Mouse (Mus musculus): ENCODE measurements around the gene Slc30a4. TPM values are rescaled to one million over a fixed set of nuclear protein-coding genes. Genes with fewer than 3 reads are reported as not detected.

Gene Slc30a4
- polyA plus RNA-seq (2015; fragmentation: Nextera tagmentation; extraction: Ambion mirVana) = 6.9 TPM in 2 replicates

DNA sequence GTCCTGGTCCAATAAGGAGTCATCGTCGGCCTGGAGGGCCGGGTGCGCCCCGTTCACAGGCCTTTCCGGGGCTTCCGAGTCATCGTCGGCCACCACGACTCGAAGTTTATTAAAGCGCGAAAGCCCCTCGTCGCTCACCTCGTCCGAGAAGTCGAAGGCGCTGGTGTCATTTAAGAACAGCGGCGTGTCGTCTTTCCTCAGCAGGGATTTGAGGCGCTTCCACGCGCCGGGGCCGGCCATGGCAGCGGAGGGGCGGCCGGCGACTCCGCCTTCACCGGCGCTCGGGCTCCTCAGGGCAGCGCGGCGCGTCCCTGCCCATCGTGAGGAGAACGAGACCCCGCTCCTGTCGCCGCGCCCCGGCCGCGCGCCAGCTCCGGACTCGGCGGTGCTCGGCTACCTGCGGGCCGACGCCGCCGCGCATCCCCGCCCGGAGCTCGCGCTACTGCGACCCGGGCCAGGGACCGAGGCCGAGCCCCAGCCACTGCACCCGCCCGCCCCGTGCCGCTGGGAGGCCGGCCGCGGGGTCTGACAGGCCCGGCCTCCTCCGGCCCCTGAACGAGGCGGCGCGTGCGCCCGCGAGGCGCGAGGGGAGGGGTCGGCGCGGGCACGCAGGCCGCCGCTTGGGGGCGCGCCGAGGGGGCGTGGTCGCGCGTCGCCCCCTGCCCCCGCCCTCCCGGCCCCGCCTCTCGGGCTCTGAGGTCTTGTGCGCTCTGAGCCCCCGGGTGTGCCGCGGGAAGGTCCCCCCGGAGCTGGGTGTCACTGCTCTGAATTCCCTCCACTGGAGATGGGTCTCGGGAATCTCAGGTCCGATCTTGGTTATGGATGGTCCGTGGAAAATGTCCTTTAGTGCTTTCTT lies at the start of gene Slc30a4:
Gene Slc30a4, minus strand, starts transcription at position 483 of the 856 bp plus-strand sequence.
- no peaks in the 10 kb centered on the region for H3K36me3 ChIP-seq
- peak within 1 kb of the TSS; percentile 74 for H3K27ac ChIP-seq
- H3K9me3 ChIP-seq (replicated peaks) = no peaks in the 10 kb centered on the region
- peak within 1 kb of the TSS; percentile 86 for H3K4me3 ChIP-seq (replicated peaks)
- peaks cover 12% of the 10 kb centered on the region for H3K4me1 ChIP-seq
- peak within 1 kb of the TSS; percentile 81 for H3K4me2 ChIP-seq
- peak; percentile 99 for ATAC-seq (replicated peaks; ENCODE audit: low FRiP score)
- under 1% methylated on average over 93 of the region's 111 CpGs for WGBS
- H3K9ac ChIP-seq = peak within 1 kb of the TSS; percentile 71
- H3K27me3 ChIP-seq = peaks cover 11% of the 10 kb centered on the region; the same call in 1 of the 2 replicates

- no peak overlapping the region for H3K27ac ChIP-seq
- H3K4me1 ChIP-seq = no peaks in the 10 kb centered on the region
- 90% methylated on average over 9 of the region's 9 CpGs for WGBS
- H3K4me3 ChIP-seq (replicated peaks) = no peak overlapping the region
- no peak overlapping the region for H3K4me2 ChIP-seq
- peaks cover 53% of the 10 kb centered on the region for H3K36me3 ChIP-seq
- H3K27me3 ChIP-seq = no peaks in the 10 kb centered on the region
- ATAC-seq (replicated peaks; ENCODE audit: low FRiP score) = no peak
- no peak overlapping the region for H3K9ac ChIP-seq
- no peaks in the 10 kb centered on the region for H3K9me3 ChIP-seq (replicated peaks)
Measured at GRCm38 (mm10) chr2:122746461-122746860, 44.0 kb upstream of the Slc30a4 start.

- WGBS = 26% methylated on average over 7 of the region's 7 CpGs
Measured at GRCm38 (mm10) chr2:122739023-122739422, 36.6 kb upstream of the Slc30a4 start.

DNA sequence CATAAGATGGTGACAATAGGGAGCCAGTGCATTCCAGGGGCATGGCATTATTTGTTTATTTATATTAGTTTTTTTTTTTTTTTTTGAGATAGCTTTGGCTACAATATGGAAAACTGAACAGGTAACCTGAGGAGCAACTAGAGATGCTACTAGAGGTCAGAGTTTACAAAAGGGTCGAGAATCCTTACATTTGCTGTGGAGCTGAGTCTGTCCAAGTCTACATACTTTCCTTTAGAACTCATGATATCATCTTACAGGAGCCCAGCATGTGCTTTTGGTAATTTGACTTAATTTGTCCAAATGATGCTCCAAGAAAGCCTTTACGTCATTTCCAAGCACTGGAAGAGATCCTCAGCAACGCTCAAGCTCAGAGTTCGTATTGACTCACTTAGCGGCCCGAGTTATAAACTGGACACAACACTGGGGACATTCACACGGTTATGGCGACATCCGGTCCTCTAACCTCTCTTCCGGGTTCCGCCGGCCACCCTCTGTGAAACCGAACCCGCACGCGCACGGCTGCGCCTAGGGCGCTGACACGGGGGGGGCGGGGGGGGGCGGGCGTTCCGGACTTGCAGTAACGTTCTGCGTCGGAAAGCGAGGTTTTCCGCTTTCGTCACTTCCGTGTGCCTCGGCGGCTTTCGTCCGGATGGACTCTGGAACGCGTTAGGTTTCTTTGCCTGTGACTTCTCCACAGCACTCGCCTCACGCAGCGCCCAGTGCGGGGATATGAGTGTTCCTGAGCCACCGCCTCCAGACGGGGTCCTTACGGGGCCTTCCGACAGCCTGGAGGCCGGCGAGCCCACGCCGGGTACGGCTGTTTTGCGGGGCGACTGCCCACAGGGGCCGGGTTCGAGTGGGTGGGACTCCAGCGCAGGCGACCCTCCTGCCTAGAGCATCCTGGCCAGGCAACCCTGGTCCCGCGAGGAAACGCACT lies 35.7 kb upstream of the Slc30a4 start, which contains the start of gene Bloc1s6:
Gene Bloc1s6, plus strand, starts transcription at position 610 of the 937 bp plus-strand sequence.
- Histone ChIP-seq H3K27ac (peak within 1 kb of the TSS; percentile 94), H3K9ac (peak within 1 kb of the TSS; percentile 96), H3K27me3 (peaks cover 21% of the 10 kb centered on the region), H3K4me3 (replicated peaks) (peak within 1 kb of the TSS; percentile 94), H3K4me2 (peak within 1 kb of the TSS; percentile 64), H3K9me3 (replicated peaks) (no peaks in the 10 kb centered on the region), H3K36me3 (peaks cover 7% of the 10 kb centered on the region; the same call in 1 of the 2 replicates), H3K4me1 (peaks cover 9% of the 10 kb centered on the region)
- ATAC-seq (replicated peaks; ENCODE audit: low FRiP score) = peak; percentile 97
- under 1% methylated on average over 49 of the region's 59 CpGs for WGBS

More at GRCm38 (mm10) chr2:122739023-122739422, 36.6 kb upstream of the Slc30a4 start:
- H3K9ac ChIP-seq = peak overlapping the region; percentile 96
- H3K4me2 ChIP-seq = peak overlapping the region; percentile 64
- H3K36me3 ChIP-seq = peaks cover 11% of the 10 kb centered on the region
- no peaks in the 10 kb centered on the region for H3K9me3 ChIP-seq (replicated peaks)
- no peak for ATAC-seq (replicated peaks; ENCODE audit: low FRiP score)
- H3K27me3 ChIP-seq = peaks cover 21% of the 10 kb centered on the region
- H3K27ac ChIP-seq = peak overlapping the region; percentile 94; the same call in 1 of the 2 replicates
- H3K4me1 ChIP-seq = peaks cover 9% of the 10 kb centered on the region
- H3K4me3 ChIP-seq (replicated peaks) = peak overlapping the region; percentile 94

GRCm38 (mm10) chr2:122731456-122731855 lies 29.0 kb upstream of the Slc30a4 start:
- H3K27ac ChIP-seq = no peak overlapping the region
- H3K9me3 ChIP-seq (replicated peaks) = no peaks in the 10 kb centered on the region
- no peaks in the 10 kb centered on the region for H3K4me1 ChIP-seq
- 72% methylated on average over 2 of the region's 2 CpGs for WGBS
- no peak overlapping the region for H3K4me3 ChIP-seq (replicated peaks)
- H3K4me2 ChIP-seq = no peak overlapping the region
- no peak for ATAC-seq (replicated peaks; ENCODE audit: low FRiP score)
- H3K27me3 ChIP-seq = peaks cover 21% of the 10 kb centered on the region
- no peak overlapping the region for H3K9ac ChIP-seq
- no peaks in the 10 kb centered on the region for H3K36me3 ChIP-seq

- H3K4me3 ChIP-seq (replicated peaks) = no peak overlapping the region
- 62% methylated on average over 10 of the region's 10 CpGs for whole genome bisulfite sequencing
Measured at GRCm38 (mm10) chr2:122725604-122726003, 23.1 kb upstream of the Slc30a4 start.

GRCm38 (mm10) chr2:122720564-122720963 lies 18.1 kb upstream of the Slc30a4 start:
- H3K9me3 ChIP-seq (replicated peaks) = no peaks in the 10 kb centered on the region
- WGBS = 78% methylated on average over 3 of the region's 3 CpGs
- H3K4me3 ChIP-seq (replicated peaks) = no peak overlapping the region
- no peak overlapping the region for H3K4me2 ChIP-seq
- H3K9ac ChIP-seq = no peak overlapping the region
- H3K27me3 ChIP-seq = no peaks in the 10 kb centered on the region
- ATAC-seq (replicated peaks; ENCODE audit: low FRiP score) = no peak
- H3K4me1 ChIP-seq = no peaks in the 10 kb centered on the region
- no peak overlapping the region for H3K27ac ChIP-seq
- H3K36me3 ChIP-seq = no peaks in the 10 kb centered on the region

More at GRCm38 (mm10) chr2:122725604-122726003, 23.1 kb upstream of the Slc30a4 start:
- no peak for ATAC-seq (replicated peaks; ENCODE audit: low FRiP score)
- Histone ChIP-seq H3K27me3 (0 out of 2 replicates have a peak, but pooled peaks cover 6% of the 10 kb centered on the region), H3K9me3 (replicated peaks) (no peaks in the 10 kb centered on the region), H3K4me1 (no peaks in the 10 kb centered on the region), H3K36me3 (no peaks in the 10 kb centered on the region), H3K4me2 (no peak overlapping the region), H3K27ac (no peak overlapping the region), H3K9ac (no peak overlapping the region)

DNA sequence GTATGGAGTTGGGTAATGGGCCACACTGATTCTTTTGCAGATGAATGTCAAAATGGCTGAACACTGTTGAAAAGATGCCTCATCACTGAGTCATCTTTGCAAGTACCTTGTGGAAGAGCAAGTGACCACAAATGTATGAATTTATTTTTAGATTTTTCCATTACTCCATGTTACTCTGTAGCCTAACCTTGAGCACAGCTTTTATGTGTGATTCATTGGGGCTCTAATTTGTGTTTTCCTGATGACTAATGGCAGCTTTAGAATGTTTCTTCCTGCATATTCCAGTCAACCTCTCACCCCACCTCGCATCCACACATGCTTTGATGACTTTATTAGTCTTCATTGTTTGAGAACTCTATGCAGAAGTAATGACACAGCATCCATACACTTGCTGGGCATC lies 16.8 kb upstream of the Slc30a4 start:
- Histone ChIP-seq H3K27ac (no peak overlapping the region), H3K4me3 (replicated peaks) (no peak overlapping the region), H3K36me3 (no peaks in the 10 kb centered on the region), H3K27me3 (no peaks in the 10 kb centered on the region), H3K4me2 (no peak overlapping the region), H3K9ac (no peak overlapping the region), H3K4me1 (no peaks in the 10 kb centered on the region), H3K9me3 (replicated peaks) (no peaks in the 10 kb centered on the region)
- ATAC-seq (replicated peaks; ENCODE audit: low FRiP score) = no peak
- WGBS = 52% methylated on average over 1 of the region's 1 CpGs

DNA sequence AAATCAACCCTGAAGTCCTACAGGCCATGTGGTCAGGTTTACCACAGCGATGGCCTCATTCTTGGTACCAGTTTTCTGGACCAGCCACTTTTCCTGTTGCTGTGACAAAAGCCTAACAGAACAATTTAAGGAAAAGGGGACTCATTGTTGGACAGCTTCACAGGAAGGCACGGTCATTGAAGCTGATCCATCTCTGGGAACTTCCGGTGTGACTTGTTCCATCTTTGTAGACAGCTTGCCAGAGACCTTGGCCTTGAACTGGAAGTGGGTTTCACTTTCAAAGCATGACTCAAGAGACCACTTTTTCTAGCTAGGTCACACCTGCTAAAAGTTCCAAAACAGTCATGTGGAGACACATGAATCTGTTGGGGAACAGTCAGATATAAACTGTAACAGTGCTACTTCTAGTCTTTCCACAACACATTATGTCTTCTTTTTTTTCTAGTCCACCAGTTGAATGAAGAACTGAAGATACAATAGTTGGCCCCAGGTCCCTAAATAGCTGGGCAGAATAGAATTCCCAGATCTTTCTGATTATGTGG lies 13.9 kb upstream of the Slc30a4 start:
- H3K27ac ChIP-seq = no peak overlapping the region
- H3K9ac ChIP-seq = no peak overlapping the region
- H3K9me3 ChIP-seq (replicated peaks) = no peaks in the 10 kb centered on the region
- H3K36me3 ChIP-seq = no peaks in the 10 kb centered on the region
- no peak overlapping the region for H3K4me2 ChIP-seq
- 0 out of 2 replicates have a peak, but pooled peaks cover 3% of the 10 kb centered on the region for H3K27me3 ChIP-seq
- H3K4me1 ChIP-seq = no peaks in the 10 kb centered on the region
- no peak for ATAC-seq (replicated peaks; ENCODE audit: low FRiP score)
- no peak overlapping the region for H3K4me3 ChIP-seq (replicated peaks)
- 65% methylated on average over 3 of the region's 3 CpGs for WGBS

GRCm38 (mm10) chr2:122715148-122715692 lies 12.8 kb upstream of the Slc30a4 start:
- no peak overlapping the region for H3K27ac ChIP-seq
- no peak overlapping the region for H3K4me2 ChIP-seq
- no peak overlapping the region for H3K9ac ChIP-seq
- 68% methylated on average over 5 of the region's 5 CpGs for WGBS
- H3K4me3 ChIP-seq (replicated peaks) = no peak overlapping the region
- H3K36me3 ChIP-seq = no peaks in the 10 kb centered on the region
- 0 out of 2 replicates have a peak, but pooled peaks cover 3% of the 10 kb centered on the region for H3K27me3 ChIP-seq
- H3K4me1 ChIP-seq = no peaks in the 10 kb centered on the region
- no peak for ATAC-seq (replicated peaks; ENCODE audit: low FRiP score)
- no peaks in the 10 kb centered on the region for H3K9me3 ChIP-seq (replicated peaks)

DNA sequence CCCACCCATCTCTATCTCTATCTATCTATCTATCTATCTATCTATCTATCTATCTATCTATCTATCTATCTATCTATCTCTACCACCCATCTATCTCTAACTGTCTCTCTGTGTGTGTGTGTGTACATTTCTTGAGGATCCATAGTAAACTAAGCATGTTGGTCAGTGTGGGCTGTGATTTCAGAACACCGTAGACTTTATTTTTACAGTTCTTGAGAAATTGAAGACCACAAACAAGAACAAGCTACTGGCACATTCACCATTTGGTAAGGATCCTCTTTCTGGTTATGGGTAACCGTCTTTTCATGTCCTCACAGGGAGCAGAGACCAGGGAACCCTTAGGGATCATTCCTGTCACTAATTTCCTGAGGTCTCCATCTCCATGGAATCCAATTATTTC lies 10.4 kb upstream of the Slc30a4 start:
- no peak overlapping the region for H3K9ac ChIP-seq
- H3K36me3 ChIP-seq = no peaks in the 10 kb centered on the region
- H3K27me3 ChIP-seq = 0 out of 2 replicates have a peak, but pooled peaks cover 3% of the 10 kb centered on the region
- no peaks in the 10 kb centered on the region for H3K9me3 ChIP-seq (replicated peaks)
- H3K27ac ChIP-seq = no peak overlapping the region
- no peaks in the 10 kb centered on the region for H3K4me1 ChIP-seq
- H3K4me2 ChIP-seq = no peak overlapping the region
- no peak for ATAC-seq (replicated peaks; ENCODE audit: low FRiP score)
- H3K4me3 ChIP-seq (replicated peaks) = no peak overlapping the region
- 79% methylated on average over 2 of the region's 2 CpGs for WGBS
